Mouse (Mus musculus): ENCODE measurements around the gene Pacsin2. TPM values are rescaled to one million over a fixed set of nuclear protein-coding genes. Genes with fewer than 3 reads are reported as not detected.
A peak's percentile ranks its signal among the peaks of the same experiment; 100 is the strongest.

The Pacsin2 gene
- polyA plus RNA-seq, 1 experiment from 2014 or later, result 60.7 TPM

GRCm38 (mm10) chr15:83455637-83456036 is 8.8 kb downstream of the Pacsin2 start:
- Histone ChIP-seq H3K4me1 (peaks cover 9% of the 10 kb centered on the region), H3K36me3 (replicated peaks) (no peaks in the 10 kb centered on the region), H3K27ac (replicated peaks) (no peak overlapping the region), H3K9me3 (no peaks in the 10 kb centered on the region), H3K27me3 (replicated peaks; ENCODE audit: low read depth, poor library complexity, severe bottlenecking) (no peaks in the 10 kb centered on the region), H3K4me3 (no peak overlapping the region)
- 91% methylated on average over 5 of the region's 5 CpGs for WGBS
- no peak for DNase-seq (ENCODE audit: low spot score)

- Histone ChIP-seq H3K36me3 (replicated peaks) (no peaks in the 10 kb centered on the region; the same call in 1 of the 2 replicates), H3K27me3 (replicated peaks; ENCODE audit: low read depth, poor library complexity, severe bottlenecking) (no peaks in the 10 kb centered on the region), H3K4me1 (peaks cover 9% of the 10 kb centered on the region), H3K27ac (replicated peaks) (no peak overlapping the region), H3K4me3 (no peak overlapping the region), H3K9me3 (no peaks in the 10 kb centered on the region)
- WGBS, result 84% methylated on average over 3 of the region's 3 CpGs
- no peak for DNase-seq (ENCODE audit: low spot score)
Observed at GRCm38 (mm10) chr15:83455034-83455433, 9.4 kb downstream of the Pacsin2 start.

- H3K9me3 ChIP-seq, result no peaks in the 10 kb centered on the region
- H3K36me3 ChIP-seq (replicated peaks), result no peaks in the 10 kb centered on the region; the same call in 1 of the 2 replicates
- 86% methylated on average over 7 of the region's 7 CpGs for WGBS
- H3K27me3 ChIP-seq (replicated peaks; ENCODE audit: low read depth, poor library complexity, severe bottlenecking), result no peaks in the 10 kb centered on the region
- H3K4me1 ChIP-seq, result peaks cover 9% of the 10 kb centered on the region
- no peak for DNase-seq (ENCODE audit: low spot score)
- H3K4me3 ChIP-seq, result no peak overlapping the region
- H3K27ac ChIP-seq (replicated peaks), result no peak overlapping the region
Observed at GRCm38 (mm10) chr15:83454419-83454818, 10.0 kb downstream of the Pacsin2 start.

- no peak for DNase-seq (ENCODE audit: low spot score)
- Histone ChIP-seq H3K27ac (replicated peaks) (no peak overlapping the region; the same call in 1 of the 2 replicates), H3K36me3 (replicated peaks) (no peaks in the 10 kb centered on the region; the same call in 1 of the 2 replicates), H3K4me1 (peaks cover 9% of the 10 kb centered on the region), H3K4me3 (no peak overlapping the region), H3K9me3 (no peaks in the 10 kb centered on the region), H3K27me3 (replicated peaks; ENCODE audit: low read depth, poor library complexity, severe bottlenecking) (no peaks in the 10 kb centered on the region)
- WGBS, result 80% methylated on average over 3 of the region's 3 CpGs
Observed at GRCm38 (mm10) chr15:83453879-83454278, 10.5 kb downstream of the Pacsin2 start.

- no peaks in the 10 kb centered on the region for H3K27me3 ChIP-seq (replicated peaks; ENCODE audit: low read depth, poor library complexity, severe bottlenecking)
- no peak for DNase-seq (ENCODE audit: low spot score)
- 81% methylated on average over 7 of the region's 7 CpGs for WGBS
- no peaks in the 10 kb centered on the region for H3K9me3 ChIP-seq
- H3K36me3 ChIP-seq (replicated peaks), result no peaks in the 10 kb centered on the region; the same call in 1 of the 2 replicates
- H3K27ac ChIP-seq (replicated peaks), result no peak overlapping the region
- peaks cover 21% of the 10 kb centered on the region for H3K4me1 ChIP-seq
- H3K4me3 ChIP-seq, result no peak overlapping the region
Observed at GRCm38 (mm10) chr15:83452219-83452760, 12.1 kb downstream of the Pacsin2 start.

GRCm38 (mm10) chr15:83451621-83452210 is 12.7 kb downstream of the Pacsin2 start:
- Histone ChIP-seq H3K4me3 (no peak overlapping the region), H3K27ac (replicated peaks) (no peak overlapping the region), H3K36me3 (replicated peaks) (no peaks in the 10 kb centered on the region; the same call in 1 of the 2 replicates), H3K4me1 (peaks cover 27% of the 10 kb centered on the region), H3K9me3 (no peaks in the 10 kb centered on the region), H3K27me3 (replicated peaks; ENCODE audit: low read depth, poor library complexity, severe bottlenecking) (no peaks in the 10 kb centered on the region)
- no peak for DNase-seq (ENCODE audit: low spot score)
- 85% methylated on average over 7 of the region's 7 CpGs for WGBS

GRCm38 (mm10) chr15:83450007-83450406 is 14.4 kb downstream of the Pacsin2 start:
- Histone ChIP-seq H3K27me3 (replicated peaks; ENCODE audit: low read depth, poor library complexity, severe bottlenecking) (no peaks in the 10 kb centered on the region), H3K4me3 (no peak overlapping the region), H3K9me3 (no peaks in the 10 kb centered on the region), H3K27ac (replicated peaks) (no peak overlapping the region), H3K36me3 (replicated peaks) (no peaks in the 10 kb centered on the region; the same call in 1 of the 2 replicates), H3K4me1 (peaks cover 44% of the 10 kb centered on the region)
- 96% methylated on average over 2 of the region's 2 CpGs for WGBS
- no peak for DNase-seq (ENCODE audit: low spot score)

- H3K36me3 ChIP-seq (replicated peaks), result no peaks in the 10 kb centered on the region; the same call in 1 of the 2 replicates
Observed at GRCm38 (mm10) chr15:83448646-83449045, 15.8 kb downstream of the Pacsin2 start.

GRCm38 (mm10) chr15:83447791-83448544 is 16.4 kb downstream of the Pacsin2 start:
- peaks cover 49% of the 10 kb centered on the region for H3K4me1 ChIP-seq
- H3K9me3 ChIP-seq, result no peaks in the 10 kb centered on the region
- DNase-seq (ENCODE audit: low spot score), result no peak
- no peak overlapping the region for H3K27ac ChIP-seq (replicated peaks)
- H3K36me3 ChIP-seq (replicated peaks), result no peaks in the 10 kb centered on the region; the same call in 1 of the 2 replicates
- H3K4me3 ChIP-seq, result no peak overlapping the region
- 73% methylated on average over 10 of the region's 10 CpGs for WGBS
- H3K27me3 ChIP-seq (replicated peaks; ENCODE audit: low read depth, poor library complexity, severe bottlenecking), result no peaks in the 10 kb centered on the region

More at GRCm38 (mm10) chr15:83448646-83449045, 15.8 kb downstream of the Pacsin2 start:
- H3K27me3 ChIP-seq (replicated peaks; ENCODE audit: low read depth, poor library complexity, severe bottlenecking), result no peaks in the 10 kb centered on the region
- 80% methylated on average over 5 of the region's 5 CpGs for WGBS
- H3K4me1 ChIP-seq, result peaks cover 50% of the 10 kb centered on the region
- no peak for DNase-seq (ENCODE audit: low spot score)
- no peak overlapping the region for H3K4me3 ChIP-seq
- H3K27ac ChIP-seq (replicated peaks), result no peak overlapping the region
- no peaks in the 10 kb centered on the region for H3K9me3 ChIP-seq

- Histone ChIP-seq H3K27ac (replicated peaks) (peak overlapping the region; percentile 40; the same call in 1 of the 2 replicates), H3K4me1 (peaks cover 46% of the 10 kb centered on the region), H3K27me3 (replicated peaks; ENCODE audit: low read depth, poor library complexity, severe bottlenecking) (no peaks in the 10 kb centered on the region), H3K36me3 (replicated peaks) (no peaks in the 10 kb centered on the region; the same call in 1 of the 2 replicates), H3K4me3 (no peak overlapping the region), H3K9me3 (no peaks in the 10 kb centered on the region)
- DNase-seq (ENCODE audit: low spot score), result no peak
- 86% methylated on average over 2 of the region's 2 CpGs for WGBS
Observed at GRCm38 (mm10) chr15:83445908-83446307, 18.5 kb downstream of the Pacsin2 start.

GRCm38 (mm10) chr15:83445383-83445782 is 19.0 kb downstream of the Pacsin2 start:
- Histone ChIP-seq H3K4me1 (peaks cover 49% of the 10 kb centered on the region), H3K36me3 (replicated peaks) (no peaks in the 10 kb centered on the region; the same call in 1 of the 2 replicates), H3K4me3 (no peak overlapping the region), H3K9me3 (no peaks in the 10 kb centered on the region), H3K27me3 (replicated peaks; ENCODE audit: low read depth, poor library complexity, severe bottlenecking) (no peaks in the 10 kb centered on the region), H3K27ac (replicated peaks) (peak overlapping the region; percentile 40; the same call in 1 of the 2 replicates)
- DNase-seq (ENCODE audit: low spot score), result no peak
- 63% methylated on average over 5 of the region's 5 CpGs for WGBS

GRCm38 (mm10) chr15:83444425-83444824 is 20.0 kb downstream of the Pacsin2 start:
- H3K4me3 ChIP-seq, result no peak overlapping the region
- DNase-seq (ENCODE audit: low spot score), result peak; percentile 31
- H3K27me3 ChIP-seq (replicated peaks; ENCODE audit: low read depth, poor library complexity, severe bottlenecking), result no peaks in the 10 kb centered on the region
- no peaks in the 10 kb centered on the region for H3K9me3 ChIP-seq
- H3K36me3 ChIP-seq (replicated peaks), result no peaks in the 10 kb centered on the region
- WGBS, result 50% methylated on average over 6 of the region's 6 CpGs
- peaks cover 49% of the 10 kb centered on the region for H3K4me1 ChIP-seq
- H3K27ac ChIP-seq (replicated peaks), result no peak overlapping the region
